Mouse (Mus musculus) thymus, adult 18-20 months (tissue): ENCODE data around the gene Crmp1.

Experiments used
- DNase-seq, 2 experiments: peaks; one replicate each; pipeline ENCODE4 v3.0.0; 2022; ENCODE audit warnings: mixed read lengths in 2 of 2

The Crmp1 gene

DNA sequence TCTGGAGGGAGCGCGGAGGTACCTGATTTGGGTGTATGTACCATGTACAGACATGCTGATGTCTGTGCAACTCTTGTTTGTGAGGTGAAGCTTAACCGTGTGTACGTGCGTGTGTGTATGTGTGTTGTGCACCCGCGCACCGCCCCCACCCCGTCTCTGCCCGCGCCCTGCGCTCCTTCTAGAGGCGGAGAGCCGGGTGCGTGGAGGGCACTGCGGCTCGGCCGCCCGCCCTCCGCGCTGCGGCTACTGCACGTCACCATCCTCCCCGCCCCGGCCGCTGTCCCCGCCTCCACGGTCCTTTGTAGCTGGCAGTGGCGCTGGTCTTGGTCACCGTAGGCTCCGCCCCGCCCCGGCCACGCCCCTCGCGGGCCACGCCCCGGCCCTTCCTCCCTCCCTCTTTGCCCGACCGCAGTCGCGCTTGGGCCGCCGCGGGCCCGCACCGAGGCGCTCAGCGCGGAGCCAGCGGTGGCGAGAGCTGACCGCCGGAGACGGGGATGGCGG, at the start of gene Crmp1:
Crmp1 (plus strand) TSS at position 290 of the 501 bp plus-strand sequence.
- no peak for DNase-seq

DNA sequence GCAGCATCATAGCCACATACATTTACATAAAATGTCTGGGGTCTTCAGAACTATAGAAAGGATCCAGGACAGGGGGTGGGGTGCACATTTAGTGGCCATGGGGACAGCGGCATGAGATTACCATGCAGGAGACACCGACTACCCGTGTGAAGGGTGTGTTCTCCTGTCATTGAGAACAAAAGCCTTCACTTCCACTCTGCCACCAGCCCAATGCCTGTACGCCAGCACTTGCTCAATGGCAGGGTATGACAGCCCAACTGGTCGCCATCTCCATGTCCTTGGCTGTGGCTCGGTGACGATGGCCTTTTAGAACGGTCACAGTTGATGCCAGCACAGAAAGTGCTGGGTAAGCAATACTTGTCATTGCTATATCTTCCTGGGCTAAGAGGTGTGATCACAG, 45.5 kb upstream of the Crmp1 start:
- no peak for DNase-seq

DNA sequence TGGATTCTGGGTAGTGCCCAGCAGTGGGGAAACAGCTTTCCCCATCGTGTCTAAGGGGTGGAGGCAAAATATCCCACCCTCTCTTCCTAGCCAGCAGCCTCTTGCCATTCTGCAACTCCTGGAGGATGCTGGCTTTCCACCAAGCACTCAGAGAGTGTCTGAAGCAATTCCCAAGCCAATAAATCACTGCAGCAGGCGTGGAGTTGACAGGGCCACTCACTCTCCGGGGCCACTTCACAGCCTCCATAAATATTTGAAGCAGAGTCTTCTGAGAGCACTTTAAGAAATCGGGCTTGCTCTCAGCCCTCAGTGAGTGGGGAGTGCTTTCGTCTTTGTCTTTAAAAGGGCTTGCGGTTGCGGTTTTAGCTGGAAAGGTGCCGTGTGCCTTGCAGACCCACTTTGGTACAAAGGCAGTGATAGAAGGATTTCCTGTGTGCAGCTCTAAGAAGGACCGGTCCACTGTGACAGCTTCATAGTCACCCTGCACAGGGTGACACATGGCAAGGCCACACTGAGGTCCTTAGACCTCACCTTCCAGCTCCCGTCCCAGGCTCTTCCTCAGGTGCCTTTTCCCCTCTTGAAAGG, 45.0 kb upstream of the Crmp1 start:
- no peak for DNase-seq

DNA sequence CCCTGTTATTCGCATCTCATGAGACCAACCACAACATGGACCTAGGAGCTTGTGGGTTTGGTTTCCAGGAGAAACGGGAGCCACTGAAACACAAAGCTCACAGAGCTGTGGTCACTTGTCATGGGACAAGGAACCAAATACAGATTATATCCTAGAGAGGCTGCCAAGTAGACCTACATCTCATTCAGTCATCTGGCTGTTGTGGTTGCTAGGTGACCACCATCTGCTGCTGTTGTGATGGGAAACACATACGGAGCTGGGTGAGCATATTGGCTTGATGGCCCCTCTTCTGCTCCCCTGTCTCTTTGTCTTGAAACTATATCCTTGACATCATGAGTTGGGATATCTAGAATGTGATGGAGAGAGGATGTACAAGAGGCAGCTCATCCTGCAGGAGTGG, 44.3 kb upstream of the Crmp1 start:
- no peak for DNase-seq

DNA sequence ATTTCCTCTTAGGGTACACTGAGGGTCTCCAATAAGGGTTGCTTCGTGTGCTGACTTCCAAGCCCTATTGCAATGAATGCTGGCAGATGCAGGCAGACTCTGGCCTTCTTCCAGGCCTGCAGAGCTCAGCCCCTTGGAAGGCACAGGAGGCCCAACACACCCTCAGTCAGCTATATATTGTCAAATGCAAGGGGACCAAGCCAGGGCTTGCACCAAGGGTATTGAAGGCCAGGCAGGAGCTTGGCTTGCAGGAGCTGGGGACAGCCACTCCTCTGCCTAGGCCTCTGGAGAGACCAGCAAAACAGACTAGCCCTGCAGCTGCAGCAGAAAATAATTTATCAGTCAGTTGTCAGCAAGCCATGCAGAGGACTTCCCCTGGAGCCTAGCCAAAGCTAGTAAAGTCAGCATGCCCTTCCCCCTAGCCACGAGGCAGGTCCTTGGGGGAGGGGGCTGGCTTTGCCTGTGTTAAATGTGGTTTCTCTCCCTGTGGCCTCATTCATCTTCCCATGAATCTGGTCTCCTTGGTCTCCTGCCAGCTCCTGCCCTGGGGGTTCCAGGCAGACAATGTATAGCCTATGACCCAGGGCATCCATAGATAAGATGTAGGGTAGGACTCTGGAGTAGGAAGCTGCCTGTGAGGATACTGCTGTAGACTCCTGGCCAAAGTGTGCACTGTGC, 43.6 kb upstream of the Crmp1 start:
- DNase-seq = no peak

DNA sequence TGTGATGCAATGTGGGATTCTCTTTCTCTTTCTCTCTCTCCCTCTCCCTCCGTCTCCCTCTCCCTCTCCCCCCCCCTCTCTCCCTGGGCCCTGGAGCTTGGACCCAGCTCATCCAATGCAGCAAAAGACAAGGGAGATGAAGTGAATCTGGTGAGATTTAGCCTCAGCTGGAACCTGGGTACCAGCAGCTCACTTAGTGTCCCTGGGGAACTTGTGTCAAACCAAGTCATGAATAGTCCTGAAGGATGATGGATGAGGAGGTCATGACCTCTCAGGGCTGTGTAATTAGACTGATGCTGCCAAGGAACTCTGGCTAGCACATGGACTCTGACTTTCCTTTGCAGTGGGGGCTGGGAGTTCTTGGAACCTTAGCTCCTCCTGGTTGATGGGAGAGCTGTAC, 39.5 kb upstream of the Crmp1 start:
- DNase-seq = no peak

DNA sequence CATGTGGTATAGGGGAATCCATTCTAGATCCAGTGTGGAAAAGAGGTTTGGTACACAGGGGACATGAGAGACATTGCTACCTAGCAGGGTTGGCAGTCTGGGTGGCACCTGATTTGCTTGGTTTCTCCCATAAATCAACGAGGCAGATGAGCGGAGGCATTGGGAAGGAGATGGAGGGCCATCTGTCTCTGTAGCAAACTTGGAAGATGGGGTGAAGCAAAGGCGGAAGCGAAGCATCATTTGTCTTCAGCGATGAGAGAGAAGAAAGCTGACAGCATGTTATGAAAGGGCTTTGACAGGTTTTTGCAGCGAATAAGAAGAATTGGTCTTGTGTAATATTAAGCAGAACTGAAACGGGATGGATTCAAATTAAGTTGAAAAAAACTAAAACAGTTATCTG, 36.9 kb upstream of the Crmp1 start:
- DNase-seq = no peak

DNA sequence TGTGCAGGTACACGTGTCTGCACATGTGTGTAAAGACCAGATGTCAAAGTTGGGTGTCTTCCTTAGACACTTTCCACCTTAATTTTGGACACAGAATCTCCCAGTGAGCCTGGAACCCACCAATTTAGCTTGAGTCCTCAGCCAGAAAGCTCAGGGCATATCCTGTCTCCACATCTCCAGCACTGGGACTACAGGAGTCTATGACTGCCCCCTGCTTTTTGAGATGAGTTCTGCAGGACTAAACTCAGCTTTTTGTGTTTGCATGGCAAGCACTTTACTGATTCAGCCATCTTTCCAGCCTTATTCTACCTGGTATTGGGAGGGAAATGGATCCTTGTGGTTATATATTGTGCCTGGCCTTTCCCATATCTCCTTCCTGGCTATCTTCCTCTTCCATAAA, 36.3 kb upstream of the Crmp1 start:
- no peak for DNase-seq

DNA sequence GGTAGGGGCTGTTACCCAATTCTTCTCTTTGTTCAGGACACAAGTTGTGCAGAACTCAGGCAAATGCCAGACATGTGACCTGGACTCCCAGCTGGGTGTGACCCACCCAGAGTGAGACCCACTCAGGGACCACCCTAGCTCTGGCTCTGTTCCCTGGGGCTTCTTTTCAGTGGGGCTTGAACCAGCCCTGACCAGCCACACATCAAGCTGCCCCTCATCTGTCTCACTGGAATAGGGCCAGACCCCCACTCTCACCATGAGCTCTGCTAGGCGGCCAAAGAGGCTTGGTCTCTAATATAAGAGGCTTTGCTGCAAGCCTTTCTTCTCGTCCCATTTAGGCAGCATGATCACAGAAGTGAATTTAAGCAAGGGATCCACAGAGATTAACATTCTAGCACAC, 35.4 kb upstream of the Crmp1 start:
- no peak for DNase-seq

DNA sequence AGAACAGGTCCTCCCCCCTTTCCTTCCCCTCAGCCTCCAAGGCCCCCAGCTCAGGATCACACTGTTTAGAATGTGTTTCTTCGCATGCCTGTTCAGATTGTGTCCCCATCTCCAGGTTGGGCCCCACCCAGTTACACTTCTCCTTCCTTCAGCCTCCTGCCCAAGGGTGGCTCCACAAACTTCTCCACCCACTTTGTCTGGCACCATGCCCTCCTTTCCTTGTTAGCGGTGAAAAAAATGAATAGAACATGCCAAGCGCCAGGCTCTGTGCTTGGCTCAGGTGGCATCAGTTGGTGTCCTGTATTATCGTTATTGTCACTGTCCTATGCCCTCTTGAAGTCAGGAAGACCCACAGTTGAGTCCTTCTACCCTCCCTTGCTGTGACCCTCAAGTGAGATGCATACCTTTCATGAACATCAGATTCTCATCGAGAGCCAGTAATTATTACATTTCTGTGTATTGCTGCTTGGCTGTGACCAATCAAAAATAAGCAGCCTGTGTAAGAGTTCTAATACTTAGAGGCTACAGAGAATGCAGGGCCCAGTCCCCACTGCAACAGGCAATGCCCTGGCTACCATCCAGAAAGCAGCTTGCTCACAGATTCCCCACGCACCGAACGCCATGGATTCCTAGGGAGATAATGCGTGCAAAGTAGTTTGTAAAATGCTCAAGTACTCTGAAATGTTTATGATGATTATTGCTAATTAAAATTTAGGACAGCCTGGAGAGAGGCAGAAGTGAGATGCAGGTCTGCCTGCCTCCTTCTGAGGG, 28.6 kb upstream of the Crmp1 start:
- DNase-seq = no peak

DNA sequence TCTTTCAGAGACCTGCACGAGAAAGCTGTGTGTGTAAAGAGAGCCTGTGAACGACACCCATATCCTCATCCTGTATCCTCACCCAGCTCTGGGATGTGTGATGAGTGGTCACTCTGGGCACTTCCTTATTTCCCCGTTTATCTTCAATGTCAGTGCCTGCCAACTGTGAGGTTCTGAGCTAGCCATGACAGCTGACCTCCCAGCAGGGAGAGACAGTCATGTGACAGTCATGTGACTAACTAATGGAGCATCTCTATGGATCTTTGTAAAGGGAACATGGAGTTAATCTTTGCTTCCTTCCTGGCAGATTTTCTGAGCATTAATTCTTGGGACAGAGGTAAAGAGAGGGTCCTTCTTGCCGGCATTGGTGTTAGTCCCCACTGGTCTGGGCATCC, 28.0 kb upstream of the Crmp1 start:
- DNase-seq = no peak

DNA sequence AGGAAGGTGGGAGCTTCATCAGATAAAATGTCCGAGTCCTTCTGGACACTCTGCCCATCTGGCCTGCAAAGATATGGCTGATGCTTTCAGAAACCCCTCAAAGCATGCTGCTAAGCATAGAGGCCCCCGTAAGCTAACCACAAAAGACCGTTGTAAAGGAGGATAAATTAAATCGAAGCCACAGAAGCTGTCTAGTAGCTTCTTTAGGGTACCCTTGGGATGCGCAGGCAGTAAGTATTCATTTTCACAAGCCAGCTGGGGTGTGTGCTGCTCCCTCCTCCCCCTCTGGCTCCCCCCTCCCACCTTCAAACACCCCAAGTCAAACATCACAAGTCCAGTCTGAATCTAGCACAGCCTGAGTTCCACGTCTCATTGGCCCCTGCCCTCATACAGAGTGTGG, 27.1 kb upstream of the Crmp1 start:
- DNase-seq = no peak

DNA sequence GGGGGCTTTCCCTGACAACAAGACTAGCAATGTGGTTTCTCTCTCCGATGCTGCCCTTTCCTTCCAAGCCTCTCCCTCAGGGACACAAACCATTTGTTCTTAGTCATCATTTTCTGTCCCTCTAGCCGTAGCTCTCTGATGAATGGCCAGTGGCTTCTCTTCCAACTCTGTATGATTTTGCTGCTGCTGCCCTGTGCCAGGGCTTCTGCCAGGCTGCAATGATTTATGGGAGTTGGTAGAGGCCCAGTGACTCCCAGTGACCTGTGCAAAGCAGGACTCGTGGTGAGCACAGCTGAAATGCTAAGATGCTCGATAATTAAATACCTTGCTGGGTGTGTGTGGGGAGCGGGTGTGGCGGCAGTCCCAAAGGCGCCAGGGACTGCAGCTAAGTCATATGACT, 26.5 kb upstream of the Crmp1 start:
- DNase-seq = no peak

DNA sequence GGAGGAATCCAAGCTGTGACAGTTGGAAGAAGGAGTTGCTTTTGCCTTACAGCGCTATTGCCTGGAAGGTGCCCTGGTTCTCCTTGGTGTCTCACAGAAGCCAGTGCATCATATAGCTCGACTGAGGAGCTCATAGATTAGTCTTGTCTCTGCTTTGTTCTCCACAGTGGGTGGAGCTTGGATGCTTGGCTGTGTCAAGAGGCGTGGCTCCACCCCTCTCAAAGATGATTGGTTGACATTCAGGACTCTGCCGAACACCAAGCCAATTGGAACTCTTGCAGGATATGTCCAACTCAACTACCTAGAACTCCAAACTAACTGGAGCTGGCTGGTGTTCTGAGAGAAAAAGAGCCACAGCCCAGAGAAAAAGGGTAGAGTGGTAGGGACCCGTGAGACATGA, 22.1 kb upstream of the Crmp1 start:
- no peak for DNase-seq

DNA sequence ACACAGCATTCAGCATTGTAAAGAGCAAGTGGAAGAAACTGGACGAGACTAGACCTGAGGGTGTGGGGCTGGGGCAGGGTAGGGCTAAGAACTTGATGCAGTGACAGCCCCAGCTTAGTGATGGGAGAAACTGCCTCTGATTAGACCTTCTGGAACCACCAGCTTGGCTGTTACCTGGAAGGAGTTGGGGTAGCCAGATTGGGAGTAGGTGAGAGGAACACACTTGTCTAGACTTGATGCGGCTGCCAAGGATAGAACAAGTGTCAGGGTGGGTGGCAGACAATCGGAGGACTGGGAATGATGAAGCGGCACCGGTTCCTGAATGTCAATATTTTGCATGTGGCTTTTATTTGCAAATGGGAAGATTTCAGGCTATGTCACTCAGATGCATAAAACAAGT, 21.2 kb upstream of the Crmp1 start:
- DNase-seq = no peak

DNA sequence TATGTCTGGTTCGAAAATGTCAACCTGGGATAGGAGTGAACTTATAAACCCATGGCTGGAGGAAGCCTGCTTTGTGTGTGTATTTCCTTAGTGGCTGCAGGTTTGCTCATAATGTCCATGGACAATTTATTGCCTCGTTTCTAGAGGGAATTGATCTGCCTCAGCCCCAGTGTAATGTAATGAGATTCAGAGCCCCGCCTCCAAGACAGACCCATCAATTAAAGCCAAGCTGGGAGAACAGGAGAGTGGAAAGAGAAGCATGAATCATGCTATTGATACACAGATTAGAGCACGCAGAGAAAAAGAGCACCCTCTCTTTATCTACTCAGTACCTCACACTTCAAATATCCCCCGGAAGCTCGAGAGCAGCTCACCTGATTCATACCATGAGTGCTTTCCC, 20.2 kb upstream of the Crmp1 start:
- DNase-seq = no peak

DNA sequence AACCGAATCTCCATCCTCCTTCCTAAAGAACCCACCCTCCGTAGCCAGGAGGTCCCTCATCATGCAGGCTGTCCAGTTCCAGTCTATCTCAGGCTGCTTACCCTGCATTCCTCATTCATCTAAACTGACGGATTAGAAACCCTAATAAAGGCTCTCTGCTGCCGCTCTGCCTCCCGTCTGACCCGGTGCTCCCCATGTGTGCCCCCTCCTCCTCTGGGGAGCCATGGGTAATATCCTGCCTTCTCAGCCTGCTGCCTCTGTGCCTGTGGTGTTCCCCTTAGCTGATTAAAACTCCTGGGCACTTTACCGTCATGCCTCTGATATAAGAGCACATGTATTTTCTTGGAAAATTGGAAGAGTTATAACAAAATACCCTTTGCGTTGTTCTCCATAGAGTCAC, 19.4 kb upstream of the Crmp1 start:
- no peak for DNase-seq

DNA sequence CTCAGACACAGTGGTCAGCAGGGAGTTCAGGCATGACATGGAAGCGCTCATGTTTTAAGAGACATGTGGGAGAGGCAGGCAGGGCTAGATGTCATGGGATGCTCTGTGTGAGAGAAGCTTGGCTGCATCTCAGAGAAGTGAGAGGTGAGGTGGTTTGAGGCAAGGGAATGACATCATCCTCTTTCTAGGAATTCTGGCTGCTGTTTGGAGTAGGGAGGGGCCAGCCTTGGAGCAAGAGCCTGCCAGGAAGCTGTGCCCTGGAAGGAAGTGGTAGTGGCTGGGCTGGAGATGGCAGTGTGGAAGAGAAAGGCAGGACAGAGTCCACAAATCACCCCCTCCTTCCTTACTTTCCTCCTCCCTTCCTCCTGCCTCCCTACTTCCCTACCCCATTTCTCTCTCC, 16.0 kb upstream of the Crmp1 start:
- no peak for DNase-seq

DNA sequence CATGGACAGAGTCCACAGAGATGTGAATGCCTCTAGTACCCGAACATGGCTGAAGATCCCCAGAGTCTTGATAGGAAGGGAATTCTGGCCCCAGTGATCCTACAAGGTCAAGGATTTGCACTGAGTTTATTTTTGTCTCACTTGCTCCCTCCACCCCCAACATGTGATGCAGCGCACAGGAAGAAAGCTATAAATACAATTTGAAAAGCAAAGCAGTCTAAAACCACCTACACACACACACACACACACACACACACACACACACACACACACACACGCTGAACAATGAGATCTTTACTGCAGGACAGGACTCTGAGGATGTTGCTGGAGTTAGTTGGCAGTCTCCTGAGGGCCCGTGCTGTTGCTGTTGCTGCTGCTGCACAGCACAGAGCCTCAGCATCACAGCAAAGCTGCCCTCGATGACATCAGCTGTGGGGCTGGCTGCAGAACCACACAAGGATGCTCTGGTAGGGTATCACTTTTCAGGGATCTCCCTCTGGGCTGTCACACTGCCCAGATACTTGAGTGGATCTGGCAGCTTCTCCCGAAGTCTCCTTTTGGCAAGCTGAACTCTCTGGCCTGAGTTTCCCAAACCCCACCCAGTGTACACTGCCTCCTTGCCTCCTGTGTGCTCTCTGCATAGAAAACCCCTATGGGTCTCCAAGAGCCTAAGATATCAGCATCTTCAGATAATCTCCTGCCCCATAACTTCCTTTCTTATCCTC, 13.6 kb upstream of the Crmp1 start:
- DNase-seq = no peak

DNA sequence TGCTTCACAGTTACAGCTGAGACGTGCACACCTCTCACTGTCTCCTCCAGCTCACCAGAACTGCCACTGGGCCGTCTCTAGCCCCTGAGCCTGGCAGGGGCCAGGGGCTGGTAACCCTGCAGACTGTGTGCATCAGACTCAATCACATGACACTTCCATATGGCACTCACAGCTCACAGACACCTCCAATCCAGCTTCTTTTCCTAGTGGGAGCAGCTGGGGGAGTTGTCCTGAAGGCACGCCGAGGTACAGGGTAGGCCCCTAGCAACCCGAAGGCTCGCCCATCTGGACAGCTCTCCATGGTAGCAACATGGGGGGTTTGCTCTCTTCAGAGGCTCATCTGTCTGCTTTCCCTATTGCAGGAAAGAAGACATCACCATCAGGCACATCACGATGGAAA, 12.8 kb upstream of the Crmp1 start:
- DNase-seq = no peak

DNA sequence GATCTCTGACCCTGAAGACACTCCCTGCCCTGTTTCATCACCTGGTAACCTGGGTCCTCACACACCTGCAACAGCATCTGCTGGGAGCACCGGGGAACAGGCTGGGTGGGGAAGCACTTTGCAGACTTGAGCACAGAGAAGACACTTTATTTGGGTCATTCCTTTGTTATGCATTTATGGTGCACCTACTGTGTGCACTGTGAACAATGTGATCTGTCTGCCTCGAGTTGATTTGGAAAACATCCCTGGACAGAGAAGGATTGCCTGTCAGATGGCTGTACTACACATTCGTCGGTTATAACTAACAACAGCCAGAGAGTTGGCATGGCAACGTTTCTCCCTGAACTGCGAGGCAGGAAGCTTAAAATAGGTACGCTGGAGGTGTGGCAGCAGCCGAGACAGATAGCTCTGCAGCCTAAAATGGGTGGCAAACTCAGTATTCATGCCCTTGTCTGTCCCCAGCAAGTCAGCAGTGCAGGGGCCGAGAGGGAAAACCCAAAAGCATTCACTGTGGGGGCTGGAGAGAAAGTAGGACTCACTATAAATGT, 8.7 kb upstream of the Crmp1 start:
- no peak for DNase-seq

DNA sequence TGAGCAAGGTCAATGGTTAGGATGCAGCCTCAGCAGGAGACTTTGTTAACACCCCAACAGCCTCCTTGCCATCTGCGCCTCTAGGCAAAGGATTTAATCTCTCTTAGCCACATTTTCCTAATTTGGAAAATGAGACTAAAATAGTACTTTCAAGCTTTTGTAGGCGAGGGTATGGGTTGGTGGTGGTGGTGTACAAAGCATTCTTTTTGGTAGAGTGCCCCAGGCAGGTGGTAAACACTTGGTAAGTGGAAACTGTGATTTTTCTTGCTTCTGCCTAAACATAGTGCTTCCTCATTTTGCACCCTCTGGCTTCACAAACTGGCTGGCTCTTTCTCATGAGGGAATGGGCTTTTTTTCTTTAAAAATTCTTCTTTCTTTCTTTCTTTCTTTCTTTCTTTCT, 3.1 kb upstream of the Crmp1 start:
- no peak for DNase-seq

DNA sequence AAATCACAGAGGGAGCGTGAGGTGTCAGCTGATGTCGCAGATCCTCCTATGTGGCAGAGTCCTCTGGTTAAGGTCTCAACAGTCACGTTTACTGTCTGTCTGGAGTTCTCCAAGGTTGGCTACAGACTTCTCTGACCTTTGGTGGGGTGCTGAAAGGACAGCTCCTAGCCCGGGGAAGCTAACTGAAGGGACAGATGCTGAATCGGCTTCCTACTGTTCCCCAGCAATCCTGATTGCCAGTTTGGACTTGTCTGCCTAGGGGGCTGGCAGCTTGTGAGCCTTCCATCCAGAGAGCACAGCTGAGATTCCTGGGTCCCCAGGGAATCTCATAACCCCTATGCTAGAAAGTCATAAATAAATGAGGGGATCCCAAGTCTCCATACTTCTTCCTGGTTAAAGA, 1.2 kb upstream of the Crmp1 start:
- DNase-seq = no peak
